Mouse (Mus musculus): ENCODE data around the gene Inha. TPM values are rescaled to one million over a fixed set of nuclear protein-coding genes. Genes with fewer than 3 reads are reported as not detected.

Inha gene
- polyA plus RNA-seq, 1 experiment from 2014 or later = 10.7 TPM

- ATAC-seq (ENCODE audit: low FRiP score, low TSS enrichment) = peak; percentile 62
- under 1% methylated on average over 62 of the region's 62 CpGs for WGBS
- Histone ChIP-seq H3K4me3 (ENCODE audit: low read length) (peak overlapping the region; percentile 61), H3K36me3 (ENCODE audit: insufficient read depth, low read length) (peaks cover 28% of the 10 kb centered on the region), H3K27me3 (ENCODE audit: insufficient read depth, low read length) (peaks cover 61% of the 10 kb centered on the region), H3K9ac (replicated peaks; ENCODE audit: low read length) (peak overlapping the region; percentile 42; the same call in 1 of the 2 replicates), H3K4me1 (ENCODE audit: insufficient read depth, low read length) (peaks cover 26% of the 10 kb centered on the region), H3K27ac (ENCODE audit: low read length) (no peak overlapping the region), H3K9me3 (ENCODE audit: low read length) (no peaks in the 10 kb centered on the region), H3K4me2 (replicated peaks; ENCODE audit: low read depth, low read length) (peak overlapping the region; percentile 86)
Measured at GRCm38 (mm10) chr1:75487405-75488161, 19.3 kb upstream of the Inha start.

GRCm38 (mm10) chr1:75490785-75491551 lies 15.9 kb upstream of the Inha start:
- Histone ChIP-seq H3K9ac (replicated peaks; ENCODE audit: low read length) (no peak overlapping the region), H3K27ac (ENCODE audit: low read length) (no peak overlapping the region), H3K27me3 (ENCODE audit: insufficient read depth, low read length) (peaks cover 31% of the 10 kb centered on the region), H3K4me3 (ENCODE audit: low read length) (no peak overlapping the region), H3K9me3 (ENCODE audit: low read length) (no peaks in the 10 kb centered on the region), H3K4me2 (replicated peaks; ENCODE audit: low read depth, low read length) (no peak overlapping the region), H3K36me3 (ENCODE audit: insufficient read depth, low read length) (peaks cover 33% of the 10 kb centered on the region), H3K4me1 (ENCODE audit: insufficient read depth, low read length) (peaks cover 22% of the 10 kb centered on the region)
- WGBS = 91% methylated on average over 34 of the region's 34 CpGs
- ATAC-seq (ENCODE audit: low FRiP score, low TSS enrichment) = no peak

- Histone ChIP-seq H3K9me3 (ENCODE audit: low read length) (no peaks in the 10 kb centered on the region), H3K27me3 (ENCODE audit: insufficient read depth, low read length) (peaks cover 18% of the 10 kb centered on the region), H3K4me2 (replicated peaks; ENCODE audit: low read depth, low read length) (no peak overlapping the region), H3K4me3 (ENCODE audit: low read length) (no peak overlapping the region), H3K9ac (replicated peaks; ENCODE audit: low read length) (no peak overlapping the region), H3K27ac (ENCODE audit: low read length) (no peak overlapping the region), H3K4me1 (ENCODE audit: insufficient read depth, low read length) (peaks cover 10% of the 10 kb centered on the region), H3K36me3 (ENCODE audit: insufficient read depth, low read length) (peaks cover 43% of the 10 kb centered on the region)
- WGBS = 64% methylated on average over 24 of the region's 24 CpGs
- no peak for ATAC-seq (ENCODE audit: low FRiP score, low TSS enrichment)
Measured at GRCm38 (mm10) chr1:75492579-75493170, 14.2 kb upstream of the Inha start.

- Histone ChIP-seq H3K4me3 (ENCODE audit: low read length) (no peak overlapping the region), H3K27me3 (ENCODE audit: insufficient read depth, low read length) (peaks cover 2% of the 10 kb centered on the region; the same call in 1 of the 2 replicates), H3K9me3 (ENCODE audit: low read length) (no peaks in the 10 kb centered on the region), H3K4me2 (replicated peaks; ENCODE audit: low read depth, low read length) (no peak overlapping the region), H3K36me3 (ENCODE audit: insufficient read depth, low read length) (peaks cover 58% of the 10 kb centered on the region), H3K4me1 (ENCODE audit: insufficient read depth, low read length) (peaks cover 6% of the 10 kb centered on the region), H3K27ac (ENCODE audit: low read length) (peak overlapping the region; percentile 15; the same call in 1 of the 2 replicates), H3K9ac (replicated peaks; ENCODE audit: low read length) (peak overlapping the region; percentile 19; the same call in 1 of the 2 replicates)
- WGBS = 22% methylated on average over 12 of the region's 12 CpGs
- peak; percentile 60; the same call in 1 of the 2 replicates for ATAC-seq (ENCODE audit: low FRiP score, low TSS enrichment)
Measured at GRCm38 (mm10) chr1:75494878-75495548, 11.9 kb upstream of the Inha start.

DNA sequence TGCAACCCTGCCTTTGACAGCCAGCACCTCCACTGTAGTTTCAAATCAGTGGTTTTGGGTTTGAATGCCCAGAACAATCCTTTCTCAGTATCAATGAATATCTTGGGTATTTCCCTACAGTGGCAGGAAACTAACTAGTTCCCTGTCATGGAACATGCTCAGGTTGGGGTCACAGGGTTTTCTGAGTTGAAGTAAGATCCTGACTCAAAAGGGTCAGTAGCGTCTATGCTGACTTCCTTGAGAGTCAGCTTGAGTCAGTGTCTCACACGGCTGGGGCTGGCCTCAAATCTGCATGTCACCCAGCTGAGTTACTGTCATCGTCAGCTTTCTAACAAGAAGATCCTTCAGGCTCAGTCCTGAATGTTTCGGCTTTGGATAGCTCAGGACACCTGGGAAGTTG lies 8.0 kb upstream of the Inha start:
- WGBS = 84% methylated on average over 4 of the region's 4 CpGs
- peaks cover 13% of the 10 kb centered on the region for H3K4me1 ChIP-seq (ENCODE audit: insufficient read depth, low read length)
- no peak overlapping the region for H3K4me2 ChIP-seq (replicated peaks; ENCODE audit: low read depth, low read length)
- no peaks in the 10 kb centered on the region for H3K27me3 ChIP-seq (ENCODE audit: insufficient read depth, low read length)
- H3K4me3 ChIP-seq (ENCODE audit: low read length) = no peak overlapping the region
- no peak overlapping the region for H3K27ac ChIP-seq (ENCODE audit: low read length)
- H3K36me3 ChIP-seq (ENCODE audit: insufficient read depth, low read length) = peaks cover 65% of the 10 kb centered on the region
- H3K9me3 ChIP-seq (ENCODE audit: low read length) = no peaks in the 10 kb centered on the region
- no peak overlapping the region for H3K9ac ChIP-seq (replicated peaks; ENCODE audit: low read length)
- no peak for ATAC-seq (ENCODE audit: low FRiP score, low TSS enrichment)

DNA sequence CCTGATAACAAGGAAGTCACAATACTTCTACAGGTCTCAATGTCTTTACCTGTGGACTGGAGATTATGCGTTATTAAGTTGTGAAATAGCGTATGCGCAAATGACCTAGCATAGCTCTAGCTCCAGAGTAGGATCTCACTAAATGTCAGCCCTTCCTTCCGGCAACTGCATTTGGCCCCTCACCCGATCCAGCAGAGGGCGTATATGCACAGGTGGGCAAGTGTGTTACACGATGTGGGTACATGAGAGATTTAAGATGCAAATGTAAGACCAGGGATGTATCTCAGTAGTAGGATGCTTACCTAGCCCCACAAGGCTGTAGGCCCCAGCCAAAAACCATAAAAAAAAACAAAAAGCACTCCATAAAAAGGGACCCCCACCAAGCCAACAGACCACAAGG lies 7.4 kb upstream of the Inha start:
- Histone ChIP-seq H3K4me1 (ENCODE audit: insufficient read depth, low read length) (peaks cover 19% of the 10 kb centered on the region), H3K9ac (replicated peaks; ENCODE audit: low read length) (no peak overlapping the region), H3K4me2 (replicated peaks; ENCODE audit: low read depth, low read length) (no peak overlapping the region), H3K27me3 (ENCODE audit: insufficient read depth, low read length) (no peaks in the 10 kb centered on the region), H3K9me3 (ENCODE audit: low read length) (no peaks in the 10 kb centered on the region), H3K4me3 (ENCODE audit: low read length) (no peak overlapping the region), H3K27ac (ENCODE audit: low read length) (no peak overlapping the region), H3K36me3 (ENCODE audit: insufficient read depth, low read length) (peaks cover 65% of the 10 kb centered on the region)
- 87% methylated on average over 7 of the region's 7 CpGs for WGBS
- no peak for ATAC-seq (ENCODE audit: low FRiP score, low TSS enrichment)

- Histone ChIP-seq H3K9me3 (ENCODE audit: low read length) (no peaks in the 10 kb centered on the region), H3K4me1 (ENCODE audit: insufficient read depth, low read length) (peaks cover 28% of the 10 kb centered on the region), H3K36me3 (ENCODE audit: insufficient read depth, low read length) (peaks cover 61% of the 10 kb centered on the region), H3K4me2 (replicated peaks; ENCODE audit: low read depth, low read length) (no peak overlapping the region), H3K27ac (ENCODE audit: low read length) (no peak overlapping the region), H3K9ac (replicated peaks; ENCODE audit: low read length) (no peak overlapping the region), H3K4me3 (ENCODE audit: low read length) (no peak overlapping the region), H3K27me3 (ENCODE audit: insufficient read depth, low read length) (no peaks in the 10 kb centered on the region)
- ATAC-seq (ENCODE audit: low FRiP score, low TSS enrichment) = no peak
- 97% methylated on average over 9 of the region's 9 CpGs for WGBS
Measured at GRCm38 (mm10) chr1:75501905-75502304, 5.0 kb upstream of the Inha start.

- Histone ChIP-seq H3K36me3 (ENCODE audit: insufficient read depth, low read length) (peaks cover 51% of the 10 kb centered on the region), H3K4me2 (replicated peaks; ENCODE audit: low read depth, low read length) (no peak overlapping the region), H3K27ac (ENCODE audit: low read length) (no peak overlapping the region), H3K27me3 (ENCODE audit: insufficient read depth, low read length) (no peaks in the 10 kb centered on the region), H3K4me3 (ENCODE audit: low read length) (no peak overlapping the region), H3K9ac (replicated peaks; ENCODE audit: low read length) (no peak overlapping the region), H3K4me1 (ENCODE audit: insufficient read depth, low read length) (peaks cover 37% of the 10 kb centered on the region), H3K9me3 (ENCODE audit: low read length) (no peaks in the 10 kb centered on the region)
- 84% methylated on average over 24 of the region's 25 CpGs for WGBS
- ATAC-seq (ENCODE audit: low FRiP score, low TSS enrichment) = no peak
Measured at GRCm38 (mm10) chr1:75502945-75503650, 3.8 kb upstream of the Inha start.

GRCm38 (mm10) chr1:75503651-75503980 lies 3.3 kb upstream of the Inha start:
- Histone ChIP-seq H3K27me3 (ENCODE audit: insufficient read depth, low read length) (no peaks in the 10 kb centered on the region), H3K4me3 (ENCODE audit: low read length) (no peak overlapping the region), H3K4me2 (replicated peaks; ENCODE audit: low read depth, low read length) (peak overlapping the region; percentile 96; the same call in 1 of the 2 replicates), H3K9me3 (ENCODE audit: low read length) (no peaks in the 10 kb centered on the region), H3K9ac (replicated peaks; ENCODE audit: low read length) (no peak overlapping the region), H3K36me3 (ENCODE audit: insufficient read depth, low read length) (peaks cover 45% of the 10 kb centered on the region), H3K27ac (ENCODE audit: low read length) (no peak overlapping the region), H3K4me1 (ENCODE audit: insufficient read depth, low read length) (peaks cover 37% of the 10 kb centered on the region)
- 71% methylated on average over 23 of the region's 23 CpGs for WGBS
- ATAC-seq (ENCODE audit: low FRiP score, low TSS enrichment) = no peak
